Mouse (Mus musculus) WW6 (cell line): Measurements from ENCODE around the gene Fkbpl.

ENCODE experiments used
- DNase-seq: peaks from one replicate; pipeline ENCODE4 v3.0.0-alpha.2; 2013; ENCODE audit warnings: low read depth, low spot score

The Fkbpl gene

GRCm38 (mm10) chr17:34648141-34648890, 3.8 kb downstream of the Fkbpl start:
- no peak for DNase-seq

- DNase-seq, result no peak
These were observed 4.7 kb downstream of the Fkbpl start for GRCm38 (mm10) chr17:34649106-34649864.

- DNase-seq, result no peak
These were observed 6.2 kb downstream of the Fkbpl start for GRCm38 (mm10) chr17:34650781-34651180.

GRCm38 (mm10) chr17:34651507-34652221, 7.1 kb downstream of the Fkbpl start:
- no peak for DNase-seq

- DNase-seq, result no peak
These were observed 8.0 kb downstream of the Fkbpl start for GRCm38 (mm10) chr17:34652546-34652945.

GRCm38 (mm10) chr17:34652985-34653384, 8.4 kb downstream of the Fkbpl start:
- no peak for DNase-seq

- DNase-seq, result no peak
These were observed 9.3 kb downstream of the Fkbpl start for GRCm38 (mm10) chr17:34653746-34654285.

GRCm38 (mm10) chr17:34654392-34654791, 9.8 kb downstream of the Fkbpl start:
- DNase-seq, result no peak

- DNase-seq, result no peak
These were observed 10.6 kb downstream of the Fkbpl start for GRCm38 (mm10) chr17:34655160-34655559.

- DNase-seq, result no peak
These were observed 11.0 kb downstream of the Fkbpl start for GRCm38 (mm10) chr17:34655581-34655991.

GRCm38 (mm10) chr17:34656666-34657065, 12.1 kb downstream of the Fkbpl start:
- DNase-seq, result no peak

- no peak for DNase-seq
These were observed 12.7 kb downstream of the Fkbpl start for GRCm38 (mm10) chr17:34657271-34657670.

- DNase-seq, result no peak
These were observed 13.6 kb downstream of the Fkbpl start for GRCm38 (mm10) chr17:34658145-34658544.

GRCm38 (mm10) chr17:34658591-34658990, 14.0 kb downstream of the Fkbpl start:
- no peak for DNase-seq

- no peak for DNase-seq
These were observed 14.8 kb downstream of the Fkbpl start for GRCm38 (mm10) chr17:34659181-34659896.

- DNase-seq, result no peak
These were observed 15.3 kb downstream of the Fkbpl start for GRCm38 (mm10) chr17:34659897-34660214.

- DNase-seq, result no peak
These were observed 15.8 kb downstream of the Fkbpl start for GRCm38 (mm10) chr17:34660259-34660820.

- DNase-seq, result no peak
These were observed 16.6 kb downstream of the Fkbpl start for GRCm38 (mm10) chr17:34661121-34661591.

- DNase-seq, result no peak
These were observed 17.9 kb downstream of the Fkbpl start for GRCm38 (mm10) chr17:34662468-34662867.

GRCm38 (mm10) chr17:34662978-34663377, 18.4 kb downstream of the Fkbpl start:
- DNase-seq, result no peak

GRCm38 (mm10) chr17:34663558-34663957, 19.0 kb downstream of the Fkbpl start:
- DNase-seq, result no peak
